Mouse (Mus musculus) hindbrain, embryonic 15.5 days (tissue): ENCODE measurements around the gene Fam189a1. TPM values are rescaled to one million over a fixed set of nuclear protein-coding genes. Genes with fewer than 3 reads are reported as not detected.

Source experiments
- ATAC-seq: fragments of 200-750 bp; cut with Nextera tagmentation; 2 replicates; pipeline ENCODE4 v1.8.0; 2017; ENCODE audit warnings: low read depth, moderate number of reproducible peaks, moderate TSS enrichment; ENCODE audit not compliant: low FRiP score
- H3K27ac ChIP-seq: fragments of 300-500 bp; sonication (generic); replicated peaks from 2 replicates; pipeline ENCODE4 v1.5.1; 2015; ENCODE audit warnings: mild to moderate bottlenecking, inconsistent platforms
- H3K27me3 ChIP-seq: fragments of 300-500 bp; sonication (generic); 2 replicates; pipeline ENCODE4 v1.6.1; 2015; ENCODE audit warnings: control low read depth, inconsistent platforms
- H3K36me3 ChIP-seq: fragments of 300-500 bp; sonication (generic); 2 replicates; pipeline ENCODE4 v1.6.1; 2015; ENCODE audit warnings: control low read depth, inconsistent platforms
- H3K4me1 ChIP-seq: fragments of 300-500 bp; sonication (generic); replicated peaks from 2 replicates; pipeline ENCODE4 v1.6.1; 2015; ENCODE audit warnings: control low read depth, inconsistent platforms
- H3K4me2 ChIP-seq: fragments of 300-500 bp; sonication (generic); 2 replicates; pipeline ENCODE4 v1.6.1; 2015; ENCODE audit warnings: moderate library complexity, mild to moderate bottlenecking, inconsistent platforms
- H3K4me3 ChIP-seq: fragments of 300-500 bp; sonication (generic); 2 replicates; pipeline ENCODE4 v1.5.1; 2015; ENCODE audit warnings: mild to moderate bottlenecking, inconsistent platforms
- H3K9ac ChIP-seq: fragments of 300-500 bp; sonication (generic); 2 replicates; pipeline ENCODE4 v1.6.1; 2015; ENCODE audit warnings: inconsistent platforms
- H3K9me3 ChIP-seq: fragments of 300-500 bp; sonication (generic); 2 replicates; pipeline ENCODE4 v1.6.1; 2016; ENCODE audit warnings: control low read depth, inconsistent platforms
- WGBS: fragments of 180-500 bp; shearing (Covaris S2); methylation state at CpG from one replicate; pipeline ENCODE4 v1.1.7; 2015; 5-methylcytosine and 5-hydroxymethylcytosine counted together
- polyA plus RNA-seq: library from polyadenylated mRNA; unstranded; fragments of >200 nt; fragmentation: Nextera tagmentation; extraction: Ambion mirVana; gene quantifications from 2 replicates; pipeline ENCODE4 v1.2.1, GENCODE M21; 2015

Gene Fam189a1
- polyA plus RNA-seq, 1 experiment from 2014 or later: 17.1 TPM

GRCm38 (mm10) chr7:65141907-65142698 lies 14.3 kb downstream of the Fam189a1 start:
- peak; percentile 71; the same call in 1 of the 2 replicates for ATAC-seq
- H3K36me3 ChIP-seq: no peaks in the 10 kb centered on the region
- no peaks in the 10 kb centered on the region for H3K27me3 ChIP-seq
- 0 out of 2 replicates have a peak overlapping the region, but pooled peaks have one; percentile 34 for H3K27ac ChIP-seq
- no peaks in the 10 kb centered on the region for H3K9me3 ChIP-seq
- no peak overlapping the region for H3K9ac ChIP-seq
- no peak overlapping the region for H3K4me2 ChIP-seq
- H3K4me3 ChIP-seq: no peak overlapping the region
- peaks cover 8% of the 10 kb centered on the region for H3K4me1 ChIP-seq
- WGBS: 37% methylated on average over 6 of the region's 6 CpGs

GRCm38 (mm10) chr7:65140832-65141231 lies 15.5 kb downstream of the Fam189a1 start:
- H3K27me3 ChIP-seq: no peaks in the 10 kb centered on the region
- H3K9ac ChIP-seq: no peak overlapping the region
- H3K27ac ChIP-seq: no peak overlapping the region
- no peaks in the 10 kb centered on the region for H3K36me3 ChIP-seq
- H3K9me3 ChIP-seq: no peaks in the 10 kb centered on the region
- WGBS: 90% methylated on average over 5 of the region's 5 CpGs
- no peak overlapping the region for H3K4me3 ChIP-seq
- peaks cover 8% of the 10 kb centered on the region for H3K4me1 ChIP-seq
- H3K4me2 ChIP-seq: no peak overlapping the region
- ATAC-seq: no peak

- WGBS: 80% methylated on average over 5 of the region's 5 CpGs
- H3K4me2 ChIP-seq: no peak overlapping the region
- H3K36me3 ChIP-seq: no peaks in the 10 kb centered on the region
- peaks cover 8% of the 10 kb centered on the region for H3K4me1 ChIP-seq
- H3K4me3 ChIP-seq: no peak overlapping the region
- no peak for ATAC-seq
- H3K27ac ChIP-seq: no peak overlapping the region
- H3K27me3 ChIP-seq: no peaks in the 10 kb centered on the region
- no peaks in the 10 kb centered on the region for H3K9me3 ChIP-seq
- no peak overlapping the region for H3K9ac ChIP-seq
These were observed 16.3 kb downstream of the Fam189a1 start for GRCm38 (mm10) chr7:65140099-65140498.

GRCm38 (mm10) chr7:65123766-65124165 lies 32.6 kb downstream of the Fam189a1 start:
- Histone ChIP-seq H3K27ac (no peak overlapping the region), H3K4me1 (no peaks in the 10 kb centered on the region), H3K9me3 (no peaks in the 10 kb centered on the region), H3K36me3 (no peaks in the 10 kb centered on the region), H3K4me2 (no peak overlapping the region), H3K9ac (no peak overlapping the region), H3K27me3 (no peaks in the 10 kb centered on the region), H3K4me3 (no peak overlapping the region)
- ATAC-seq: no peak
- 89% methylated on average over 3 of the region's 3 CpGs for WGBS

- no peak for ATAC-seq
- H3K4me2 ChIP-seq: no peak overlapping the region
- no peaks in the 10 kb centered on the region for H3K4me1 ChIP-seq
- no peaks in the 10 kb centered on the region for H3K36me3 ChIP-seq
- H3K9me3 ChIP-seq: no peaks in the 10 kb centered on the region
- H3K9ac ChIP-seq: no peak overlapping the region
- H3K4me3 ChIP-seq: no peak overlapping the region
- no peak overlapping the region for H3K27ac ChIP-seq
- no peaks in the 10 kb centered on the region for H3K27me3 ChIP-seq
- 91% methylated on average over 7 of the region's 7 CpGs for WGBS
These were observed 39.5 kb downstream of the Fam189a1 start for GRCm38 (mm10) chr7:65116903-65117302.

GRCm38 (mm10) chr7:65115366-65115765 lies 41.0 kb downstream of the Fam189a1 start:
- ATAC-seq: peak; percentile 11; the same call in 1 of the 2 replicates
- no peak overlapping the region for H3K9ac ChIP-seq
- 67% methylated on average over 3 of the region's 3 CpGs for WGBS

GRCm38 (mm10) chr7:65111664-65112063 lies 44.7 kb downstream of the Fam189a1 start:
- Histone ChIP-seq H3K36me3 (no peaks in the 10 kb centered on the region), H3K27ac (no peak overlapping the region), H3K9ac (no peak overlapping the region), H3K4me1 (no peaks in the 10 kb centered on the region), H3K9me3 (no peaks in the 10 kb centered on the region), H3K4me3 (no peak overlapping the region), H3K4me2 (no peak overlapping the region), H3K27me3 (no peaks in the 10 kb centered on the region)
- 93% methylated on average over 9 of the region's 9 CpGs for WGBS
- no peak for ATAC-seq

More at GRCm38 (mm10) chr7:65115366-65115765, 41.0 kb downstream of the Fam189a1 start:
- Histone ChIP-seq H3K4me2 (no peak overlapping the region), H3K9me3 (no peaks in the 10 kb centered on the region), H3K36me3 (no peaks in the 10 kb centered on the region), H3K4me1 (no peaks in the 10 kb centered on the region), H3K27me3 (no peaks in the 10 kb centered on the region), H3K27ac (no peak overlapping the region), H3K4me3 (no peak overlapping the region)

GRCm38 (mm10) chr7:65105566-65105965 lies 50.8 kb downstream of the Fam189a1 start:
- H3K9me3 ChIP-seq: no peaks in the 10 kb centered on the region
- H3K4me3 ChIP-seq: no peak overlapping the region
- no peak overlapping the region for H3K4me2 ChIP-seq
- H3K27ac ChIP-seq: no peak overlapping the region
- H3K4me1 ChIP-seq: peaks cover 4% of the 10 kb centered on the region; the same call in 1 of the 2 replicates
- no peaks in the 10 kb centered on the region for H3K27me3 ChIP-seq
- H3K36me3 ChIP-seq: no peaks in the 10 kb centered on the region
- ATAC-seq: no peak
- no peak overlapping the region for H3K9ac ChIP-seq
- 91% methylated on average over 3 of the region's 3 CpGs for WGBS

- no peaks in the 10 kb centered on the region for H3K9me3 ChIP-seq
- H3K9ac ChIP-seq: no peak overlapping the region
- WGBS: 81% methylated on average over 4 of the region's 4 CpGs
- H3K27ac ChIP-seq: no peak overlapping the region
- H3K36me3 ChIP-seq: no peaks in the 10 kb centered on the region
- no peak overlapping the region for H3K4me2 ChIP-seq
- H3K4me3 ChIP-seq: no peak overlapping the region
- peaks cover 4% of the 10 kb centered on the region; the same call in 1 of the 2 replicates for H3K4me1 ChIP-seq
- no peak for ATAC-seq
- H3K27me3 ChIP-seq: no peaks in the 10 kb centered on the region
These were observed 51.3 kb downstream of the Fam189a1 start for GRCm38 (mm10) chr7:65105097-65105467.

GRCm38 (mm10) chr7:65104207-65105096 lies 51.9 kb downstream of the Fam189a1 start:
- Histone ChIP-seq H3K9me3 (no peaks in the 10 kb centered on the region), H3K27me3 (no peaks in the 10 kb centered on the region), H3K27ac (no peak overlapping the region), H3K4me2 (no peak overlapping the region), H3K4me1 (peaks cover 4% of the 10 kb centered on the region; the same call in 1 of the 2 replicates), H3K4me3 (no peak overlapping the region), H3K9ac (no peak overlapping the region), H3K36me3 (no peaks in the 10 kb centered on the region)
- ATAC-seq: no peak
- 82% methylated on average over 17 of the region's 17 CpGs for WGBS

- Histone ChIP-seq H3K27ac (no peak overlapping the region), H3K27me3 (no peaks in the 10 kb centered on the region), H3K9me3 (no peaks in the 10 kb centered on the region), H3K36me3 (no peaks in the 10 kb centered on the region), H3K9ac (no peak overlapping the region), H3K4me3 (no peak overlapping the region), H3K4me1 (peaks cover 4% of the 10 kb centered on the region; the same call in 1 of the 2 replicates), H3K4me2 (no peak overlapping the region)
- ATAC-seq: no peak
- 75% methylated on average over 2 of the region's 2 CpGs for WGBS
These were observed 54.7 kb downstream of the Fam189a1 start for GRCm38 (mm10) chr7:65101661-65102060.

- 95% methylated on average over 14 of the region's 14 CpGs for WGBS
- no peak for ATAC-seq
- Histone ChIP-seq H3K4me2 (no peak overlapping the region), H3K36me3 (no peaks in the 10 kb centered on the region), H3K27ac (no peak overlapping the region), H3K4me3 (no peak overlapping the region), H3K9ac (no peak overlapping the region), H3K4me1 (0 out of 2 replicates have a peak, but pooled peaks cover 10% of the 10 kb centered on the region), H3K9me3 (no peaks in the 10 kb centered on the region), H3K27me3 (no peaks in the 10 kb centered on the region)
These were observed 58.7 kb downstream of the Fam189a1 start for GRCm38 (mm10) chr7:65097708-65098107.
